Mouse (Mus musculus) erythroid progenitor cell, adult 5-6 weeks (primary cell): Measurements from ENCODE around the gene 4933411K16Rik. TPM values are rescaled to one million over a fixed set of nuclear protein-coding genes. Genes with fewer than 3 reads are reported as not detected.

Experiments
- ATAC-seq: replicated peaks from 2 replicates; pipeline ENCODE4 v1.8.0; 2016; ENCODE audit warnings: moderate number of reproducible peaks, mild to moderate bottlenecking, moderate TSS enrichment, inconsistent platforms; ENCODE audit not compliant: poor library complexity, low FRiP score, severe bottlenecking
- total RNA-seq, 2 experiments: library from RNA; stranded (forward) in 1 of 2; stranded (reverse) in 1 of 2; fragments of 150-400 nt in 1 of 2; fragments of 186-747, 209-891 nt in 1 of 2; gene quantifications; 2 replicates each; pipeline versions ENCODE4 v1.2.3 to v1.2.4; 2015 to 2017; ENCODE audit warnings: low replicate concordance in 2 of 2

4933411K16Rik gene
- total RNA-seq, 2 experiments from 2014 or later: not detected

DNA sequence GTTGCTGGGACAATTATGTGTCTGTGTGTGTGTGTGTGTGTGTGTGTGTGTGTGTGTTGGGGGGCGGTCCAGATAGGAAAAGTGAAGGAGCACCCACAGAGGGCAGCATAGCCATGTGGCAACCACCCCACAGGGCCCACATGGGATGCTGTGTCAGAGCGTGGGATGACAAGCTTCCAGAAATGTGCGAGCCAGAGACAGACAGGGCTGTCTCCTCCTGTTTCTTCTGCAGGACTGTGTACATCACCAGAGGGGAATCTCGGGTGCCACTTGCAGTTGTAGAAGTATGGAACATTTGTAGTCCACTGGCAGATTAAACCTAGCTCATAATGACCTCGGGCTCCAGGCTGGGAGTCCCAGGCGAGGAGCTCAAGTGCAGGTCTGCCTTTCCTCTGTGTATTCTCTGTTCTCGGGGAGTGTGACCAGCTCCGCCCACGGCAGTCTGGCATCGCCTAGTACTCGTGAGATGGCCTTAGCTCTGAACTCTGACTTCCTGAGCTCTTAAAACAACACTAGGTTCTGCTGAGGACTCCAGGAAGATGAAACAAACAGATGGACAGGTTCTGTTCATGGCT is 17.1 kb upstream of the 4933411K16Rik start:
- ATAC-seq: no peak

DNA sequence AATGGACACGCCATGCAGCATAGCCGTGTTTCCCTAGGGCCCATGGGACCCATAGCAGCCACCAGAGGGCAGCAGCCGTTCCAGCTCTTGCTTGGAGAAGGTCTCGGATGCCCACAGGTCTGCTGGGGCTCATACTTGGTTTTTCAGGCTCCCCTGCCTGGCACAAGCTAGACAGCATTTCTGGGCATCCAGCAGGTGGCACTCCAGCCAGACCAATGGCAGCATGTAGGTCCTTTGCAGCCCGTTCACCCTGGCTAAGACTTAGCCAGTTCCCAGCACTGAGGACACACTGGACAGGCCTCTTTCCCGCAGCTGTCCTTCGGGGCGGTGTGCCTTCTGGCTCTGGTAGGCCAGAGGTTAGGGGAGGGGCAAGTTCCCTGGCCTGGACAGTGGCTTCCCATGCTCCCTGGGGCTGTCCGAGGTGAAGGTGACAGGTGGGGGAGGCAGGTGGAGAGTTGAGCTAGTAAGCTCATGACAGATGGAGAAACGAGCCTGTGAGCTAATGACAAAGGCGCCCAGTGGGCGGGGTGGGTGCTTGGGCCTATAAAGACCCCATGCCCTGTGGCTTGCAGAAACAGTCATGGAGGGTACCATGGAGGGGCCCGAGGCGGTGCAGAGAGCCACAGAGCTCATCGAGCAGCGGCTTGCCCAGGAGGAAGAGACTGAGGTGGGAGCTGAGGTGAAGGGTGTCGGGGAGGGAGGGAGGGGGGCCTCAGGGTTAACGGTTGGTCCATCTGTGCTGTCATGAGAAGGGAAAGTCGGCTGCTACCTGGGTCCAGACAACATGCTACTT is 16.4 kb upstream of the 4933411K16Rik start, which contains the start of gene Ankrd2:
Gene Ankrd2, plus strand, starts transcription at position 545 of the 793 bp plus-strand sequence.
- peak; percentile 70 for ATAC-seq

DNA sequence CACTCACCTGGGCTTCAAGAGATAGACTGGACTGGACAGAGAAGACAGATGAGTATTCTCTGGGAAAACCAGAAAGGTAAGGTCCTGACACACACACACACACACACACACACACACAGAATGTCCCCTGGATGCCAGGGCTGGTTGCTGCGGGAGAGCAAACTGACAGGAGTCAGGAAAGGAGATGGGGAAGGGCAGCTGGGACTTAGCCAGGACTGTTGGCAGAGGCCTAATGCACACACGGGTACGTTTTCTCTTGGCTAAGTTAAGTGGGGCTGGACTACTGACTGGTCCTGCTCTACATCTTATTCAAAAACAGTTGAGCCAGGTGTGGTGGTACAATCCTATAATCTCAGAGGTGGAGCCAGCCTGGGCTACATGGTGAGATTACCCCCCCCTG is 15.7 kb upstream of the 4933411K16Rik start:
- no peak for ATAC-seq

- ATAC-seq: no peak
Observed at GRCm38 (mm10) chr19:42037167-42037702, 14.8 kb upstream of the 4933411K16Rik start.

- no peak for ATAC-seq
Observed at GRCm38 (mm10) chr19:42038310-42038709, 13.7 kb upstream of the 4933411K16Rik start.

DNA sequence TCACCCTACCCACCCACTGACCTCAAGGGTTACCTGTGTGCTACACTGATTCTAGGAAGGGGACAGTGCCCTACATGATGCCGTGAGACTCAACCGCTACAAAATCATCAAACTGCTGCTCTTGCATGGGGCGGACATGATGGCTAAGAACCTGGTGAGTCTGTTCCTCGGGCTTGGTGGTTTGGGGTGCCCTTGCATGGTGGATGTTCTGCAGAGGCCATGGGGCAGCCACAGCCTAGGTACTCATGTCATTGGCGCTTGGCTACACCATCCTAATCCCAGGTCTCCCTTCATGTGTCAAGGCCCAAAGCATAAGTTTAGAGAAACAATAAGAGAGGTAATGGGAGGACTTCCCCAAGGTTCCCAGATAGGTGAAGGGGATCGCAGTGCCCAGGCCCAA is 8.1 kb upstream of the 4933411K16Rik start:
- ATAC-seq: no peak

GRCm38 (mm10) chr19:42045269-42046102 is 6.6 kb upstream of the 4933411K16Rik start, which contains the start of gene Hoga1:
Gene Hoga1 (plus strand): TSS chr19:42045610.
- no peak for ATAC-seq

DNA sequence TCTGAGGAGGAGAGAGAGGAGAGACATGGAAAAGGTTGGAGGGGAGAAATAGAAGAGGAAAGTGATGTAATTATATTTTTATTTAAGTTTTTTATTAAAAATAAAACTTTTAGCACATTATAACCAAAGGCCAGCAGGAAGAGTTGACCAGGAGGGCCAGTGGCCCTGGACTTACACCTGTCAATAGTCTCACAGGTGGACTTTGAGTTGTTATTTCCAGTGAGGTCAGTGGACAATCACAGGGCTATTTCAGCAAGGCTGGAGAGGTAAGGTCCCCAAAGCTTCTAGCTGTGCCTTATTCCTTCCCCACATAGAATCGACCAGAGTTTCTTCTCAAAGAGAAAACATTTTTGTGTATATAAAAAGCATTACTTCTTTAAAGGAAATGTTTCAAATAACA is 1.8 kb upstream of the 4933411K16Rik start:
- ATAC-seq: no peak

DNA sequence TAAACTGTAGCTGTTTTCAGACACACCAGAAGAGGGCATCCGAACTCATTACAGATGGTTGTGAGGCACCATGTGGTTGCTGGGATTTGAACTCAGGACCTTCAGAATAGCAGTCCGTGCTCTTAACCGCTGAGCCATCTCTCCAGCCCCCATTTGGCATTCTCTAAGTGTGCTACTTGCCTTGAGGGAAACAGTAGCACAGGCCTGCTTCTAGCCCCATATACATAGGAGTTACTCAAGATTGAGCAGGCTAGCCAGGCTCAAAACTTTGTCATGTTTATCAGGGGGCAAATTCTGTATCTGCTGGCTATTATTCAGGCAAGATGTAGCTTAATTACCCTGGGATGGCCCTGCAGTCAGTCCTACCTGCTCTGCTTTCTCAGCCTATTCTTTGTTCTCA is 697 bp upstream of the 4933411K16Rik start:
- no peak for ATAC-seq

DNA sequence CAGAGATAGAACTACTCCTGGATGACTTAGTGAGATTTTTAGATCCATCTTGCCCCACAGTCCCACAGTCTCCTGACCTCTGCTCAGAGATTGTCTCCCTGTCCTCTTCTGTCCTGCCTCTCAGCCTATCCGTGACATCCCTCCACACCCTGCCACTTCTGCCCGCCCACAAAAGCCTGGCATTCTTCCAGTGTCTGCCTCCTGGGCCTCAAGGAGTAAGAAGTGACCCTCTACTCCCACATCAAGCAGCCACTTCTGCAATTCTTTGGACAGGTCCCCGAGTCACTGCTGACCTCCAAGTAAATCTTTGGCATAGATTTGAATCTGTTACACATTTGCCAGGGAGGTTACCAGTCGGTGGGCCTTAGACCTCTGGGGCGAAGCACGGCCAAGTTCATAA is 2.2 kb downstream of the 4933411K16Rik start:
- no peak for ATAC-seq

DNA sequence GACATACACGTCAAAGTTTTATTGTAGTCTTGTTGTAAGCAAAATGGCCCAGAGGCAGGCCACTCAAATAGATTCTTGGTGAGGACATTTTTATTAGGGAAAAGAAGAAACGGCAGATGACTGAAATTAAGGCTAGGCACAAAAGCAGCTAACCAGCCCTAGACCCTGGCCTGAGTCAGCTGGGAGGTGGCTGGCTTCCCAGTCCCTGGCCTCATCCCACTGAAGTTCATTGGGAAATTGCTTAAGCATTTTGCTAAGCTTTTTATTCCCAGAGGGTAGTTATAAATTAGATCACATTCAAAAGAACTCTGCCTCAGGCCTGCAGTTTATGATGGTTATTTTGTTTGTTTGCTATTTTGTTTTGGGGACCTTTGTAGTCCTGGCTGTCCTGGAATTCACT is 3.8 kb downstream of the 4933411K16Rik start:
- no peak for ATAC-seq

- no peak for ATAC-seq
Observed at GRCm38 (mm10) chr19:42056719-42057409, 4.8 kb downstream of the 4933411K16Rik start.

- ATAC-seq: no peak
Observed at GRCm38 (mm10) chr19:42058426-42058825, 6.4 kb downstream of the 4933411K16Rik start.

DNA sequence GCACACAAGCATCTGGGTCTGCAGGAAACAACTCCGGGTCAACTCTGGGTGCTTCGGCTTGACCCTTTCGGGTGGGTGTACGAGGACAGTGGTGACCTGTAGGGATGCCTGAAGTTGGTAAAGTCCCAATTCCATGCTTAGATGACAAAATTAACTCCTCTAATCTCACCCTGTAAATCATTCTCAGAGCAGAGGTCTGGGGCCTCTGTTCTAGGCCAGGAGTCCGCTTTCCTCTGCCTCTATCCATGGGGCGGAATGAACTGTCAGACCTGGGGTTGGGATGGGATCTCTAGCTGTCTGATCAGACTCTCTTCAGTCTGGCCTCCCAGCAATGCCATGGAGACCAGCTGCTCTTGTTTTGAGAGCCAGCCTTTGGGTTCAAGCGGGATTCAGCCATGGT is 9.4 kb downstream of the 4933411K16Rik start:
- no peak for ATAC-seq

DNA sequence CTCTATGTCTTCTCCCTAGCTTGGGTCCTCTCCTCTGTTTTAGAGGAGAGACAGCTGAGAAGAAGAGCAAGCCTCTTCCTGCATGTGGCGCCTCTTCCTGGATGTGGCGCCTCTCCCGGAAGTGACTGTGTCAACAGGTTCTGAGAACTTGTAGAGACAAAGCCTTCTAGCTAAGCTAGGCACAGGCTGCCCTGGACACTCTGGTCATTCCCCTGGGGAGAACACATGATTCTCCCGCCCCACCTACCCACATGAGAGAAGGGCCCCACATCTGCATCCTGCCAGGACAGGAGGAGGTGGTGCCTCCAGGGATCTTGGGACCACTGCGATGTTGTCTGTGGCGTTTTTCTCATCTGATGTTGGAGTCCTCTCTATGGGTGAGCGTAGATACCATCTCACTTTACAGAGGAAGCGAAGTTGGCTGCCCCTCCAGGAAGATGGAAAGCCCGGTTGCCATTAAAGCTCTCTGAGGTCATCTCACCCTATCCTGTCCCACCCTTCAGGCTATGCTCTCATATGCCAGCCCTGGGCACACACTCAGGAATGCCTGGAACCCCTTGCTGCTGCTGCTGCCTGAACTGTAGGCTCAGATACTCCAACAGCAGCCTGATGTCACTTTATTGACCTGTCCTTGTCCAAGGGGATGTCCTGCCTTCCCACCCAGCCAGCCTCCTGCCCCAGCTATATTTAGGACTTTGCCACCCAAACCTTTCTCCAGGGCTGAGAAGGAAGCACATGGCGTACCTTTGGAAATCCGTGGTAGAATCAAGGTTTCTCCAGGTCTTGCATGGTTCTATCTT is 16.6 kb downstream of the 4933411K16Rik start:
- ATAC-seq: no peak

- no peak for ATAC-seq
Observed at GRCm38 (mm10) chr19:42069241-42069525, 17.1 kb downstream of the 4933411K16Rik start.

DNA sequence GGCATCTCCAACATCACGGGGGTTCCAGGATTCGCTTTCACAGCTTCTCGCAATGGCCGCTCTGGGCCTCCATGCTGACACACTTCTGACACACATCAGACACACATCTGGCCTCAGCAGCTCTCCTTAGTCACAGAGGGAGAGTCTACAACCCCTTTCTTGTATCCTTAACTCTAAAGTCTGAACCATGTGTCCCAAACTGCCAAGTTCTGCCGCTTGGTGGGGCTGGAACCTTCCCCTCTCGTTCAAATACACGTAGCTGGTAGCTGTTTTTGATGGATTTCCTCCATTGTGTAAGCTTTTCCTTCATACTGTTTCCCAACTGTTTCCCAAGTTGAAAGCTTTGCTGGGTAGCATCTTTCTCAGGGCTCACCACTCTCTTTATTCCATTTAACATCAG is 19.2 kb downstream of the 4933411K16Rik start:
- ATAC-seq: no peak

DNA sequence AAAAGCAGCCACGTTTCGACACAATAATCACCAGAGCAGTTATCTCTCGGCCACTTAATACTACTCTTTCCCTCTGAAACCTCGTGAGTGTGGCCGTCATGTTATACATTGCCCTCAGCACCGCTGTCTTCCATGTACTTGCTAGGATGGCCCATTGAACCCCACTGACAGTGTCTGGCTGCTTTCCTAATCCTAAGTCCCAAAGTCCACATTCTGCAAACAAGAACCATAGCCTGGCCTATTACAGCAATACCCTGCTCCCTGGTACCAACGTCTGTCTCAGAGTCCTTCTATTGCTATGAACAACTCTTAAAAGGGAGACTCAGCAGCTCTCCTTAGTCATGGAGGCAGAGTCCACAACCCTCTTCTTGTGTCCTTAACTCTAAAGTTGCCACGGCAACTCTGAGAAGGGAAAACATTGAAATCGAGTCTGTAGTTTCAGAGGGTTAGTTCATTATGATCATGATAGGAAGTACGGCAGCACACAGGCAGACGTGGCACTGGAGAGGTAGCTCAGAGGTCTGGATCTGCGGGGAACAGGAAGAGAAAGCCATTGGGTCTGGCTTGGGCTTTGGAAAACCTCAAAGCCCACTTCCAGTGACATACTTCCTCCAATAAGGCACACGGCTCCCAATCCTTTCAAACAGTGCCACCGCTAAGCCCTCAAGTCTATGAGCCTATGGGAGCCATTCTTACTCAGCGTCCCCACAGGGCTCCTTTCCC is 20.0 kb downstream of the 4933411K16Rik start:
- no peak for ATAC-seq
